Mouse (Mus musculus) midbrain, postnatal 0 days (tissue): ENCODE results near the gene Alg12. TPM values are rescaled to one million over a fixed set of nuclear protein-coding genes. Genes with fewer than 3 reads are reported as not detected.
A peak's percentile ranks its signal among the peaks of the same experiment; 100 is the strongest.

Experiments
- ATAC-seq: fragments of 200-750 bp; cut with Nextera tagmentation; 2 replicates; pipeline ENCODE4 v1.8.0; 2017; ENCODE audit warnings: moderate number of reproducible peaks, mild to moderate bottlenecking, moderate TSS enrichment, moderate library complexity; ENCODE audit not compliant: low FRiP score
- DNase-seq: peaks from one replicate; pipeline ENCODE4 v3.0.0-alpha.2; 2015; ENCODE audit warnings: low spot score
- H3K27ac ChIP-seq: fragments of 300-500 bp; sonication (generic); 2 replicates; pipeline ENCODE4 v1.5.1; 2014; ENCODE audit warnings: low read depth, mild to moderate bottlenecking, low read length, mixed read lengths
- H3K27me3 ChIP-seq: fragments of 300-500 bp; sonication (generic); 2 replicates; pipeline ENCODE4 v1.6.1; 2014; ENCODE audit warnings: low read length, control low read depth, mixed read lengths; ENCODE audit not compliant: insufficient read depth
- H3K36me3 ChIP-seq: fragments of 300-500 bp; sonication (generic); 2 replicates; pipeline ENCODE4 v1.6.1; 2014; ENCODE audit warnings: low read length, control low read depth, mixed read lengths; ENCODE audit not compliant: insufficient read depth
- H3K4me1 ChIP-seq: fragments of 300-500 bp; sonication (generic); 2 replicates; pipeline ENCODE4 v1.6.1; 2014; ENCODE audit warnings: mild to moderate bottlenecking, control low read depth, antibody characterized with exemption, low read length, mixed read lengths; ENCODE audit not compliant: insufficient read depth
- H3K4me2 ChIP-seq: fragments of 300-500 bp; sonication (generic); 2 replicates; pipeline ENCODE4 v1.6.1; 2014; ENCODE audit warnings: low read depth, mild to moderate bottlenecking, low read length, mixed read lengths; ENCODE audit not compliant: poor library complexity, severe bottlenecking
- H3K4me3 ChIP-seq: fragments of 300-500 bp; sonication (generic); 2 replicates; pipeline ENCODE4 v1.5.1; 2014; ENCODE audit warnings: low read depth, mild to moderate bottlenecking, low read length, moderate library complexity
- H3K9ac ChIP-seq: fragments of 300-500 bp; sonication (generic); replicated peaks from 2 replicates; pipeline ENCODE4 v1.6.1; 2014; ENCODE audit warnings: mild to moderate bottlenecking, low read length, moderate library complexity, mixed read lengths; ENCODE audit not compliant: poor library complexity, severe bottlenecking
- H3K9me3 ChIP-seq: fragments of 300-500 bp; sonication (generic); 2 replicates; pipeline ENCODE4 v1.6.1; 2016; ENCODE audit warnings: low read length, control low read depth
- CTCF ChIP-seq: IDR thresholded peaks from 2 replicates; pipeline ENCODE4 v1.5.1; 2016; ENCODE audit warnings: antibody characterized with exemption, mild to moderate bottlenecking
- WGBS: fragments of 180-500 bp; shearing (Covaris S2); extraction: QIAGEN DNeasy Blood & Tissue Kit; methylation state at CpG from one replicate; pipeline ENCODE4 v1.1.7; 2014; 5-methylcytosine and 5-hydroxymethylcytosine counted together
- polyA plus RNA-seq: library from polyadenylated mRNA; unstranded; fragments of >200 nt; fragmentation: Nextera tagmentation; extraction: Ambion mirVana; gene quantifications from 2 replicates; pipeline ENCODE4 v1.2.1, GENCODE M21; 2015
- total RNA-seq: library from RNA; depleted of rRNA; stranded (reverse); fragments of >200 nt; gene quantifications from 2 replicates; pipeline ENCODE4 v1.2.3, GENCODE M21; 2014; rRNA removed

The Alg12 gene
- total RNA-seq, result 9.3 and 11.5 TPM in 2 replicates
- 5.5 and 7.0 TPM in 2 replicates for polyA plus RNA-seq

- DNase-seq, result peak; percentile 100
- peak; percentile 98 for ATAC-seq
- H3K27ac ChIP-seq, result peak within 1 kb of the TSS; percentile 77
These were observed at the start of gene Alg12, which contains the start of gene Creld2 for GRCm38 (mm10) chr15:88819026-88819905. TSS of gene Alg12 (minus strand) at chr15:88819318. TSS of gene Creld2 (plus strand) at chr15:88819646.

GRCm38 (mm10) chr15:88868024-88868742 lies 49.1 kb upstream of the Alg12 start:
- Histone ChIP-seq H3K36me3 (peaks cover 27% of the 10 kb centered on the region), H3K9ac (no peak overlapping the region), H3K4me1 (peaks cover 6% of the 10 kb centered on the region; the same call in 1 of the 2 replicates), H3K27me3 (no peaks in the 10 kb centered on the region), H3K4me2 (no peak overlapping the region), H3K27ac (no peak overlapping the region; the same call in 1 of the 2 replicates), H3K4me3 (no peak overlapping the region), H3K9me3 (no peaks in the 10 kb centered on the region)
- no peak for TF ChIP-seq CTCF
- DNase-seq (no peak), ATAC-seq (no peak)
- 90% methylated on average over 6 of the region's 6 CpGs for WGBS

More at GRCm38 (mm10) chr15:88819026-88819905, at the start of gene Alg12, which contains the start of gene Creld2:
- Histone ChIP-seq H3K27me3 (no peaks in the 10 kb centered on the region), H3K9me3 (no peaks in the 10 kb centered on the region), H3K4me3 (peak within 1 kb of the TSS; percentile 86), H3K36me3 (peaks cover 36% of the 10 kb centered on the region), H3K4me1 (peaks cover 9% of the 10 kb centered on the region; the same call in 1 of the 2 replicates), H3K9ac (peak within 1 kb of the TSS; percentile 83), H3K4me2 (peak within 1 kb of the TSS; percentile 76)
- TF ChIP-seq CTCF, result no peak
- WGBS, result under 1% methylated on average over 82 of the region's 88 CpGs

GRCm38 (mm10) chr15:88867368-88868023 lies 48.4 kb upstream of the Alg12 start:
- no peak overlapping the region for H3K9ac ChIP-seq
- ATAC-seq (no peak), DNase-seq (no peak)
- TF ChIP-seq CTCF, result no peak
- no peak overlapping the region for H3K4me3 ChIP-seq
- 33% methylated on average over 5 of the region's 5 CpGs for WGBS
- no peak overlapping the region for H3K27ac ChIP-seq
- no peaks in the 10 kb centered on the region for H3K9me3 ChIP-seq
- peaks cover 6% of the 10 kb centered on the region; the same call in 1 of the 2 replicates for H3K4me1 ChIP-seq
- H3K36me3 ChIP-seq, result peaks cover 27% of the 10 kb centered on the region
- no peak overlapping the region for H3K4me2 ChIP-seq
- no peaks in the 10 kb centered on the region for H3K27me3 ChIP-seq

GRCm38 (mm10) chr15:88866934-88867356 lies 47.8 kb upstream of the Alg12 start:
- Histone ChIP-seq H3K4me2 (no peak overlapping the region), H3K9me3 (no peaks in the 10 kb centered on the region), H3K4me3 (no peak overlapping the region), H3K9ac (no peak overlapping the region), H3K27me3 (no peaks in the 10 kb centered on the region), H3K4me1 (peaks cover 6% of the 10 kb centered on the region; the same call in 1 of the 2 replicates), H3K27ac (no peak overlapping the region), H3K36me3 (peaks cover 27% of the 10 kb centered on the region)
- WGBS, result 56% methylated on average over 7 of the region's 7 CpGs
- no peak for TF ChIP-seq CTCF
- no peak for DNase-seq
- ATAC-seq, result no peak

- WGBS, result 88% methylated on average over 4 of the region's 4 CpGs
- no peak for DNase-seq
These were observed 47.0 kb upstream of the Alg12 start for GRCm38 (mm10) chr15:88865888-88866695.

More at GRCm38 (mm10) chr15:88865888-88866695, 47.0 kb upstream of the Alg12 start:
- no peak overlapping the region for H3K9ac ChIP-seq
- H3K4me2 ChIP-seq, result no peak overlapping the region
- TF ChIP-seq CTCF, result no peak
- H3K4me3 ChIP-seq, result no peak overlapping the region
- H3K36me3 ChIP-seq, result peaks cover 27% of the 10 kb centered on the region
- no peak overlapping the region for H3K27ac ChIP-seq
- no peak for ATAC-seq
- no peaks in the 10 kb centered on the region for H3K27me3 ChIP-seq
- no peaks in the 10 kb centered on the region for H3K9me3 ChIP-seq
- peaks cover 6% of the 10 kb centered on the region; the same call in 1 of the 2 replicates for H3K4me1 ChIP-seq
